Mouse (Mus musculus) heart, embryonic 16.5 days (tissue): Measurements from ENCODE around the gene Tmem198. TPM values are rescaled to one million over a fixed set of nuclear protein-coding genes. Genes with fewer than 3 reads are reported as not detected.

Experiments used
- ATAC-seq: fragments of 200-750 bp; cut with Nextera tagmentation; replicated peaks from 2 replicates; pipeline ENCODE4 v1.8.0; 2017; ENCODE audit warnings: moderate number of reproducible peaks; ENCODE audit not compliant: insufficient read depth, low FRiP score; ENCODE audit errors: extremely low read depth
- H3K27ac ChIP-seq: fragments of 300-500 bp; sonication (generic); 2 replicates; pipeline ENCODE4 v1.5.1; 2014; ENCODE audit warnings: mild to moderate bottlenecking, low read length, control low read depth, moderate library complexity
- H3K27me3 ChIP-seq: fragments of 300-500 bp; sonication (generic); 2 replicates; pipeline ENCODE4 v1.6.1; 2014; ENCODE audit warnings: low read length, mixed read lengths; ENCODE audit not compliant: control insufficient read depth, insufficient read depth
- H3K36me3 ChIP-seq: fragments of 300-500 bp; sonication (generic); 2 replicates; pipeline ENCODE4 v1.6.1; 2014; ENCODE audit not compliant: control insufficient read depth, insufficient read depth
- H3K4me1 ChIP-seq: fragments of 300-500 bp; sonication (generic); 2 replicates; pipeline ENCODE4 v1.6.1; 2014; ENCODE audit warnings: low read length, mixed read lengths; ENCODE audit not compliant: control insufficient read depth, insufficient read depth
- H3K4me2 ChIP-seq: fragments of 300-500 bp; sonication (generic); 2 replicates; pipeline ENCODE4 v1.6.1; 2014; ENCODE audit warnings: low read depth, mild to moderate bottlenecking, control low read depth, low read length
- H3K4me3 ChIP-seq: fragments of 300-500 bp; sonication (generic); 2 replicates; pipeline ENCODE4 v1.5.1; 2014; ENCODE audit warnings: mild to moderate bottlenecking, control low read depth, low read length
- H3K9ac ChIP-seq: fragments of 300-500 bp; sonication (generic); 2 replicates; pipeline ENCODE4 v1.6.1; 2014; ENCODE audit warnings: low read length, control low read depth
- H3K9me3 ChIP-seq: fragments of 300-500 bp; sonication (generic); replicated peaks from 2 replicates; pipeline ENCODE4 v1.6.1; 2016; ENCODE audit warnings: low read length; ENCODE audit not compliant: control insufficient read depth
- WGBS: fragments of 180-500 bp; shearing (Covaris S2); extraction: QIAGEN DNeasy Blood & Tissue Kit; methylation state at CpG from one replicate; pipeline ENCODE4 v1.1.7; 2014; 5-methylcytosine and 5-hydroxymethylcytosine counted together
- polyA plus RNA-seq: library from polyadenylated mRNA; unstranded; fragments of >200 nt; fragmentation: Nextera tagmentation; extraction: Ambion mirVana; gene quantifications from 2 replicates; pipeline ENCODE4 v1.2.1, GENCODE M21; 2015

The Tmem198 gene
- polyA plus RNA-seq: 0.60 and 0.69 TPM in 2 replicates

GRCm38 (mm10) chr1:75478916-75479634, at the start of gene Tmem198, which contains the start of gene Chpf:
TSS of gene Tmem198 (plus strand) at chr1:75479532.
TSS of gene Chpf (minus strand) at chr1:75479307.
- Histone ChIP-seq H3K4me1 (peaks cover 17% of the 10 kb centered on the region), H3K27ac (peak within 1 kb of the TSS; percentile 76), H3K36me3 (peaks cover 11% of the 10 kb centered on the region), H3K9ac (peak within 1 kb of the TSS; percentile 79), H3K9me3 (no peaks in the 10 kb centered on the region), H3K27me3 (peaks cover 47% of the 10 kb centered on the region), H3K4me2 (peak within 1 kb of the TSS; percentile 81), H3K4me3 (peak within 1 kb of the TSS; percentile 76)
- peak; percentile 90 for ATAC-seq
- WGBS: under 1% methylated on average over 69 of the region's 76 CpGs

GRCm38 (mm10) chr1:75435475-75436328, 43.6 kb upstream of the Tmem198 start, which contains the start of gene Gmppa:
TSS of gene Gmppa (plus strand) at chr1:75435930.
- Histone ChIP-seq H3K4me1 (peaks cover 12% of the 10 kb centered on the region), H3K27me3 (no peaks in the 10 kb centered on the region), H3K27ac (peak within 1 kb of the TSS; percentile 58; the same call in 1 of the 2 replicates), H3K9me3 (no peaks in the 10 kb centered on the region), H3K4me2 (peak within 1 kb of the TSS; percentile 65), H3K9ac (peak within 1 kb of the TSS; percentile 70), H3K36me3 (peaks cover 4% of the 10 kb centered on the region; the same call in 1 of the 2 replicates), H3K4me3 (peak within 1 kb of the TSS; percentile 66)
- WGBS: 4% methylated on average over 28 of the region's 28 CpGs
- peak; percentile 74 for ATAC-seq

- no peaks in the 10 kb centered on the region for H3K9me3 ChIP-seq
- peaks cover 5% of the 10 kb centered on the region for H3K36me3 ChIP-seq
- H3K9ac ChIP-seq: no peak overlapping the region
- no peak overlapping the region for H3K4me2 ChIP-seq
- H3K4me3 ChIP-seq: no peak overlapping the region
- 75% methylated on average over 8 of the region's 9 CpGs for WGBS
- ATAC-seq: no peak
- no peak overlapping the region for H3K27ac ChIP-seq
- H3K27me3 ChIP-seq: no peaks in the 10 kb centered on the region
- H3K4me1 ChIP-seq: peaks cover 12% of the 10 kb centered on the region
Observed at GRCm38 (mm10) chr1:75438782-75439181, 40.5 kb upstream of the Tmem198 start.

- ATAC-seq: no peak
- peaks cover 24% of the 10 kb centered on the region for H3K4me1 ChIP-seq
- H3K9me3 ChIP-seq: no peaks in the 10 kb centered on the region
- H3K27me3 ChIP-seq: peaks cover 11% of the 10 kb centered on the region
- H3K4me2 ChIP-seq: no peak overlapping the region
- no peak overlapping the region for H3K9ac ChIP-seq
- peaks cover 5% of the 10 kb centered on the region for H3K36me3 ChIP-seq
- WGBS: 95% methylated on average over 7 of the region's 7 CpGs
- H3K4me3 ChIP-seq: no peak overlapping the region
- no peak overlapping the region for H3K27ac ChIP-seq
Observed at GRCm38 (mm10) chr1:75440661-75441060, 38.7 kb upstream of the Tmem198 start.

GRCm38 (mm10) chr1:75441471-75441996, 37.8 kb upstream of the Tmem198 start:
- Histone ChIP-seq H3K4me1 (peaks cover 30% of the 10 kb centered on the region), H3K9ac (no peak overlapping the region), H3K27ac (no peak overlapping the region), H3K9me3 (no peaks in the 10 kb centered on the region), H3K4me2 (no peak overlapping the region), H3K4me3 (no peak overlapping the region), H3K36me3 (peaks cover 5% of the 10 kb centered on the region), H3K27me3 (peaks cover 12% of the 10 kb centered on the region)
- ATAC-seq: no peak
- 87% methylated on average over 15 of the region's 15 CpGs for WGBS

- H3K27me3 ChIP-seq: peaks cover 18% of the 10 kb centered on the region
- 83% methylated on average over 9 of the region's 9 CpGs for WGBS
- H3K4me2 ChIP-seq: no peak overlapping the region
- H3K36me3 ChIP-seq: peaks cover 5% of the 10 kb centered on the region
- H3K4me1 ChIP-seq: peaks cover 30% of the 10 kb centered on the region
- no peaks in the 10 kb centered on the region for H3K9me3 ChIP-seq
- no peak overlapping the region for H3K4me3 ChIP-seq
- H3K9ac ChIP-seq: no peak overlapping the region
- ATAC-seq: no peak
- H3K27ac ChIP-seq: no peak overlapping the region
Observed at GRCm38 (mm10) chr1:75442171-75442570, 37.2 kb upstream of the Tmem198 start.

DNA sequence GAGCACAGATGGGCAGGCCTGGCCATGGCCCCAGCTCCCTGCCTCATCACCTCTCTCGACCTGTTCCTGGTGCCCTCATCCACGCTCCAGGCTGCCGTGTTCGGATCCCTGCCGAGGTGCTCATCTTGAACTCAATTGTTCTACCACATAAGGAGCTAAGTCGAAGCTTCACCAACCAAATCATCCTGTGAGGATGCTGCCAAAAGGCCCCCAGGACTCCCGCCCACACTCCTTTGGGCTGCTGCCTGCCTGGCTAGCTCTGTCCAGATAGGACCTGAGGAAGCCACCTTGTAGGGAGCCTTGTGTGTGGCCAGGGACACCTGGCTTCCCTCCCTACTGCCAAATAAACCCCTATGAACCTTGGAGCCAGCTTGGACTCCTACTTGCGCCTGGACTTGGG, 36.5 kb upstream of the Tmem198 start:
- Histone ChIP-seq H3K27me3 (peaks cover 25% of the 10 kb centered on the region), H3K4me2 (no peak overlapping the region), H3K36me3 (peaks cover 5% of the 10 kb centered on the region), H3K9ac (no peak overlapping the region), H3K9me3 (no peaks in the 10 kb centered on the region), H3K27ac (no peak overlapping the region), H3K4me1 (peaks cover 33% of the 10 kb centered on the region), H3K4me3 (no peak overlapping the region)
- WGBS: 70% methylated on average over 8 of the region's 8 CpGs
- no peak for ATAC-seq

DNA sequence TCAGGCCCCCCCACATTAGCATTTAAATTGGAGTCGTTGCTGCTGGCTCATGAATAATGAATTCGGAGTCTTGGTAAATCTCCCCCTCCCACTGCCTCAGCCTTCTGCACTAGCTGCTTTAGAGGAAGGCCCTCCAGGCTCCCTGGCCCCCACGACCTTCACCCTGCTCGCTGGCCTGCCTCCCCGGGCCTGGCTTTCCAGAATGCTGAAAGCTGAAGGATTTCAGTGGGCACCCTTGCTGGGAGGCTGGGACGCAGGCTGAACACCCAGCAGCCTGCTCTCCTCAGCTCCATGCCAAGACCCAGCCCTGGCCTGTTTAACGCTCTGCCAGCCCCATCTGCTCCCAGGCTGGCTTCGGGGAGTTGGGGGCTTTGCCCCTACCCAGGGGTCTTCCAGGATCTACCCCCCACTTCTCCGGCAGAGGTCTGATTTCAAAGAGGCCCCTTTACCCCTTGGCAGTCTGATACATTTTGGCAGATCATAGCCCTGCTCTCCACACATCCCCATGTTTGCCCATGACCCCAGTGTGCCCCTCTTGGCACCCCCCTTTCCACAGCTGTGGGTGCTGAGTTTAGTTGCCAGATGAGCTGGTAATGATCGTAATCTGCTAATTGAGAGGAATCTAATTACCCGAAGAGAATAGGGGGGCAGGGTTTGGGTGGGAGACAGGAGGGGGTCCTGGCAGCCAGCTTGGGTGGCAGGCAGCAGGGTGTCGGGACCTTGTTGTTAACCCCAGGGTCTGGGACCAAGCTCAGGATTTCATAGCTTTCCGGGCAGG, 35.9 kb upstream of the Tmem198 start:
- Histone ChIP-seq H3K4me1 (peaks cover 38% of the 10 kb centered on the region), H3K9me3 (no peaks in the 10 kb centered on the region)

More for the DNA sequence above, 35.9 kb upstream of the Tmem198 start:
- H3K9ac ChIP-seq: no peak overlapping the region
- H3K36me3 ChIP-seq: peaks cover 5% of the 10 kb centered on the region
- H3K27ac ChIP-seq: no peak overlapping the region
- WGBS: 59% methylated on average over 13 of the region's 13 CpGs
- no peak overlapping the region for H3K4me2 ChIP-seq
- peaks cover 31% of the 10 kb centered on the region for H3K27me3 ChIP-seq
- no peak for ATAC-seq
- H3K4me3 ChIP-seq: no peak overlapping the region
